Mouse (Mus musculus) liver, embryonic 14.5 days (tissue): ENCODE data around the gene Nms. TPM values are rescaled to one million over a fixed set of nuclear protein-coding genes. Genes with fewer than 3 reads are reported as not detected.

Source experiments
- ATAC-seq: fragments of 200-750 bp; cut with Nextera tagmentation; 2 replicates; pipeline ENCODE4 v1.8.0; 2017; ENCODE audit warnings: moderate number of reproducible peaks, mild to moderate bottlenecking, moderate library complexity; ENCODE audit not compliant: insufficient read depth
- DNase-seq, 3 experiments: peaks; one replicate each; pipeline ENCODE4 v3.0.0-alpha.2; 2012 to 2013; ENCODE audit warnings: low read depth in 3 of 3, low spot score in 3 of 3
- H3K27ac ChIP-seq: fragments of 300-500 bp; sonication (generic); 2 replicates; pipeline ENCODE4 v1.5.1; 2014; ENCODE audit warnings: moderate library complexity, mild to moderate bottlenecking, control low read depth, inconsistent platforms
- H3K27me3 ChIP-seq: fragments of 300-500 bp; sonication (generic); 2 replicates; pipeline ENCODE4 v1.6.1; 2014; ENCODE audit warnings: mild to moderate bottlenecking, low read length, moderate library complexity; ENCODE audit not compliant: control insufficient read depth, insufficient read depth
- H3K36me3 ChIP-seq: fragments of 300-500 bp; sonication (generic); replicated peaks from 2 replicates; pipeline ENCODE4 v1.6.1; 2014; ENCODE audit warnings: low read depth; ENCODE audit not compliant: control insufficient read depth, insufficient read depth
- H3K4me1 ChIP-seq, 2 experiments: fragments of 200-500 bp in 1 of 2; fragments of 300-500 bp in 1 of 2; sonication (generic) in 1 of 2; replicated peaks; 2 replicates each; pipeline ENCODE4 v1.6.1; 2012 to 2014; ENCODE audit warnings: antibody characterized with exemption in 1 of 2, inconsistent platforms in 1 of 2, low read length in 1 of 2; ENCODE audit not compliant: control insufficient read depth in 2 of 2, insufficient read depth in 2 of 2
- H3K4me2 ChIP-seq: fragments of 300-500 bp; sonication (generic); 2 replicates; pipeline ENCODE4 v1.6.1; 2014; ENCODE audit warnings: low read depth, mild to moderate bottlenecking, control low read depth, moderate library complexity
- H3K4me3 ChIP-seq, 2 experiments: fragments of 200-500 bp in 1 of 2; fragments of 300-500 bp in 1 of 2; sonication (generic) in 1 of 2; 2 replicates each; pipeline ENCODE4 v1.5.1; 2012 to 2014; ENCODE audit warnings: low read depth in 2 of 2, low read length in 2 of 2, mild to moderate bottlenecking in 2 of 2, control low read depth in 1 of 2, inconsistent platforms in 1 of 2, moderate library complexity in 1 of 2; ENCODE audit not compliant: insufficient read depth in 1 of 2
- H3K9ac ChIP-seq: fragments of 300-500 bp; sonication (generic); replicated peaks from 2 replicates; pipeline ENCODE4 v1.6.1; 2014; ENCODE audit warnings: mild to moderate bottlenecking, control low read depth, moderate library complexity
- H3K9me3 ChIP-seq: fragments of 300-500 bp; sonication (generic); 2 replicates; pipeline ENCODE4 v1.6.1; 2016; ENCODE audit warnings: low read length, mixed read lengths; ENCODE audit not compliant: control insufficient read depth
- CTCF ChIP-seq: IDR thresholded peaks from 2 replicates; pipeline ENCODE4 v1.5.1; 2016; ENCODE audit warnings: antibody characterized with exemption, low read depth, control low read depth
- EP300 ChIP-seq: IDR thresholded peaks from 2 replicates; pipeline ENCODE4 v1.6.1; 2016; ENCODE audit warnings: antibody characterized with exemption, low read depth
- WGBS: fragments of 180-500 bp; shearing (Covaris S2); extraction: QIAGEN DNeasy Blood & Tissue Kit; methylation state at CpG from one replicate; pipeline ENCODE4 v1.1.7; 2014; ENCODE audit not compliant: insufficient replicate concordance; 5-methylcytosine and 5-hydroxymethylcytosine counted together
- polyA plus RNA-seq, 2 experiments: library from polyadenylated mRNA; depleted of rRNA in 1 of 2; stranded (reverse) in 1 of 2; unstranded in 1 of 2; fragments of >200 nt; fragmentation: Nextera tagmentation in 1 of 2; extraction: Ambion mirVana in 1 of 2; gene quantifications; 2 replicates each; pipeline versions ENCODE4 v1.2.1 to v1.2.3; 2012 to 2014

Nms gene
- polyA plus RNA-seq, 2 experiments = not detected

GRCm38 (mm10) chr1:38972986-38973592 is 34.1 kb downstream of the Nms start:
- Histone ChIP-seq H3K4me2 (no peak overlapping the region), H3K27me3 (no peaks in the 10 kb centered on the region), H3K36me3 (no peaks in the 10 kb centered on the region), H3K4me3 (no peak overlapping the region), H3K4me1 (no peaks in the 10 kb centered on the region), H3K27ac (no peak overlapping the region), H3K9ac (no peak overlapping the region), H3K9me3 (no peaks in the 10 kb centered on the region)
- WGBS = 62% methylated on average over 9 of the region's 9 CpGs
- DNase-seq (no peak), ATAC-seq (no peak)
- TF ChIP-seq EP300 (no peak), CTCF (no peak)

- H3K9me3 ChIP-seq = no peaks in the 10 kb centered on the region
- no peaks in the 10 kb centered on the region for H3K4me1 ChIP-seq
- H3K27me3 ChIP-seq = no peaks in the 10 kb centered on the region
- ATAC-seq (no peak), DNase-seq (no peak)
- TF ChIP-seq EP300 = no peak
- no peak overlapping the region for H3K27ac ChIP-seq
- no peak overlapping the region for H3K9ac ChIP-seq
- H3K4me3 ChIP-seq = no peak overlapping the region
- H3K36me3 ChIP-seq = no peaks in the 10 kb centered on the region
- WGBS = 56% methylated on average over 7 of the region's 7 CpGs
- no peak overlapping the region for H3K4me2 ChIP-seq
Observed at GRCm38 (mm10) chr1:38979953-38980352, 41.0 kb downstream of the Nms start.

GRCm38 (mm10) chr1:38983870-38984269 is 44.9 kb downstream of the Nms start:
- ATAC-seq (no peak), DNase-seq (no peak)
- H3K27ac ChIP-seq = no peak overlapping the region
- no peak overlapping the region for H3K4me3 ChIP-seq
- H3K36me3 ChIP-seq = no peaks in the 10 kb centered on the region
- TF ChIP-seq EP300 = peak; percentile 31; the same call in 1 of the 2 replicates
- TF ChIP-seq CTCF = no peak
- no peak overlapping the region for H3K9ac ChIP-seq
- no peak overlapping the region for H3K4me2 ChIP-seq
- H3K4me1 ChIP-seq = peaks cover 0 to 9% of the 10 kb centered on the region in 2 experiments; a peak in 2 of 4 replicates
- no peaks in the 10 kb centered on the region for H3K27me3 ChIP-seq
- WGBS = 5% methylated on average over 2 of the region's 2 CpGs
- H3K9me3 ChIP-seq = no peaks in the 10 kb centered on the region

GRCm38 (mm10) chr1:38985308-38985707 is 46.4 kb downstream of the Nms start, which contains the start of gene Pdcl3:
Gene Pdcl3 (plus strand): TSS chr1:38985608.
- Histone ChIP-seq H3K9ac (no peak within 1 kb of the TSS), H3K4me3 (no peak within 1 kb of the TSS), H3K4me1 (peaks cover 0 to 9% of the 10 kb centered on the region in 2 experiments; a peak in 2 of 4 replicates), H3K27ac (no peak within 1 kb of the TSS), H3K36me3 (no peaks in the 10 kb centered on the region), H3K27me3 (no peaks in the 10 kb centered on the region), H3K9me3 (no peaks in the 10 kb centered on the region), H3K4me2 (no peak within 1 kb of the TSS)
- TF ChIP-seq CTCF (no peak), EP300 (no peak)
- ATAC-seq = no peak
- DNase-seq = no peak
- WGBS = 66% methylated on average over 3 of the region's 3 CpGs

GRCm38 (mm10) chr1:38987080-38987864 is 48.3 kb downstream of the Nms start:
- H3K9me3 ChIP-seq = no peaks in the 10 kb centered on the region
- H3K4me2 ChIP-seq = peak overlapping the region; percentile 75
- H3K36me3 ChIP-seq = no peaks in the 10 kb centered on the region
- 0 out of 2 replicates have a peak, but pooled peaks have one; percentile 2 for TF ChIP-seq CTCF
- TF ChIP-seq EP300 = no peak
- 4% methylated on average over 38 of the region's 38 CpGs for whole genome bisulfite sequencing
- peak overlapping the region; percentile 68 to 77 for H3K4me3 ChIP-seq
- no peaks in the 10 kb centered on the region for H3K27me3 ChIP-seq
- DNase-seq (peak; percentile 86 to 91 (median 87)), ATAC-seq (peak; percentile 98)
- no peak overlapping the region for H3K27ac ChIP-seq
- peaks cover 0 to 9% of the 10 kb centered on the region in 2 experiments; a peak in 2 of 4 replicates for H3K4me1 ChIP-seq
- peak overlapping the region; percentile 63 for H3K9ac ChIP-seq
